Mouse (Mus musculus): Measurements from ENCODE around the gene Bst1.

DNA sequence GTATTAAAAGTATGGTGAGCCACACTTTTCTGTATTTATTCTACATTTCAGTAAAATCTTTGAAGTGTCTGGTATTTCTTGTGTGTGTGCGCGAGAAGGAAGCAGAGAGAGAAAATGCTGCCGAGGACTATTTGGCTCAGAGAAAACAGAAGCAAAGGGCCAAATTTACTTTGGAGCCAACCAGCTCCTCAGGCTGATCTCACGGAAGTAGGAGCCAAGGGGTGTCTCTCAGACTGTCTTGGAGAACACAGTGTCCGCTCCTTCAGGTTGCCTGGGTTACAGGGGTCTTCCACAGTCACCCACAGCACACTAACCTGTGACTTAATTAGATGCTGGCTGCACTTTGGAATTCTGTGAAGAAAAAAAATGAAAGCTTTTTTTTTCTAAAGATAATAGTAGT lies 26.4 kb downstream of the Bst1 start:
- TF ChIP-seq CTCF (IDR thresholded peaks at IDR 0.05; ENCODE audit: low read depth, low read length) (no peak), POLR2A (IDR thresholded peaks at IDR 0.05; ENCODE audit: extremely low read depth, insufficient read depth, low read length) (no peak)

Data from liver, adult 2 months (tissue).